Comparison of ENCODE assay signal across 25 mouse cellular contexts in the genomic region with DNA sequence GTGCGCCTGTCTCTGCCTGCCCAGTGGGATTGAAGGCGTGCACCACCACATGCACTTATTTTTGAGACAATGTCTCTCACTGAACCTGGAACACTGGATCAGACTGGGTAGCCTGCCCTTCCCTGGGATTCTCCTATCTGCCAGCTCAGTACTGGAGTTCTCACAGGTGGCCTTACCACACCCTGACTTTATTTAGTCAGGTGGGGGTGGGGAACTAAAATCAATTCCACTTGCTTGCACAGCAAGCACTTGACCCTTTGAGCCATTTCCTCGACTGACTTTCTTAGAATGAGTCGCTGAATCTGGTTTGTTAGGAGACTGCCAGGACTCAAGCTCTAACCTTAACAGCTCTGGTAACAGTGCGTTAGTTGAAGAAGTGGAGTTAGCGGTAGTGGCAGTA. TPM values are rescaled to one million over a fixed set of nuclear protein-coding genes. Genes with fewer than 3 reads are reported as not detected.
DNase-seq lines count a peak whose midpoint lies in the region; ATAC-seq and TF ChIP-seq lines count a peak whose summit lies in the region.
"Had no signal": no experiment of that assay in that cellular context is flagged by ENCODE, and none has a peak within 500 bp of the region (broad histone marks: within the 10 kb centered on the region; RNA-seq: fewer than 3 reads in every experiment).

No protein-coding gene starts in this region.

- H3K4me1 ChIP-seq in lung, embryonic 16.5 days (replicated peaks; ENCODE audit: control insufficient read depth, insufficient read depth, low read length) = no peaks in the 10 kb centered on the region; the same call in 1 of the 2 replicates
- no peaks in the 10 kb centered on the region; the same call in 1 of the 2 replicates for H3K4me1 ChIP-seq in lung, adult 2 months (ENCODE audit: control insufficient read depth, insufficient read depth, low read length)
- H3K4me1 ChIP-seq in MEL (ENCODE audit: control insufficient read depth in 1 of 2, insufficient read depth in 2 of 2, low read length in 2 of 2) = peaks cover 2 to 27% of the 10 kb centered on the region in 2 experiments
- H3K4me1 ChIP-seq in intestine, embryonic 16.5 days (ENCODE audit: control insufficient read depth, insufficient read depth, low read length) = peaks cover 8% of the 10 kb centered on the region; the same call in 1 of the 2 replicates
- H3K4me1 ChIP-seq in forebrain, embryonic 13.5 days = no peaks in the 10 kb centered on the region
- H3K4me1 ChIP-seq: heart, embryonic 10.5 days; hindbrain, embryonic 15.5 days; limb, embryonic 12.5 days; neural tube, embryonic 12.5 days had no signal

- no peaks in the 10 kb centered on the region for H3K9me3 ChIP-seq in lung, embryonic 16.5 days (ENCODE audit: control insufficient read depth, low read length)
- H3K9me3 ChIP-seq in MEL (replicated peaks; ENCODE audit: insufficient read depth, low read length) = no peaks in the 10 kb centered on the region
- H3K9me3 ChIP-seq in intestine, embryonic 16.5 days (ENCODE audit: control insufficient read depth, low read length) = no peaks in the 10 kb centered on the region
- no peaks in the 10 kb centered on the region for H3K9me3 ChIP-seq in forebrain, embryonic 13.5 days (replicated peaks)
- H3K9me3 ChIP-seq: G1E; heart, embryonic 10.5 days; hindbrain, embryonic 15.5 days; limb, embryonic 12.5 days; megakaryocyte, embryonic 14.5 days; neural tube, embryonic 12.5 days had no signal

- TF ChIP-seq EP300 in MEL (IDR thresholded peaks at IDR 0.05; ENCODE audit: low read depth in 1 of 2, low read length in 2 of 2) = no peak

- no peak overlapping the region for H3K4me3 ChIP-seq in lung, embryonic 16.5 days (ENCODE audit: low read length)
- H3K4me3 ChIP-seq in lung, adult 2 months (replicated peaks; ENCODE audit: extremely low read depth, low read depth, low read length) = no peak overlapping the region
- H3K4me3 ChIP-seq in MEL (ENCODE audit: control insufficient read depth in 1 of 2, insufficient read depth in 1 of 2, low read depth in 2 of 2, low read length in 2 of 2) (peak overlapping the region in 1 of 2 experiments; percentile 51; a peak in 1 of 4 replicates), macrophage (ENCODE audit: inconsistent target) (no peak overlapping the region)
- H3K4me3 ChIP-seq in intestine, embryonic 16.5 days (ENCODE audit: low read length) = no peak overlapping the region
- H3K4me3 ChIP-seq in forebrain, embryonic 13.5 days = no peak overlapping the region
- H3K4me3 ChIP-seq: heart, embryonic 10.5 days; hindbrain, embryonic 15.5 days; limb, embryonic 12.5 days; neural tube, embryonic 12.5 days had no signal

- no peak for TF ChIP-seq CTCF in lung, adult 2 months (IDR thresholded peaks at IDR 0.05; ENCODE audit: insufficient read depth, low read length)
- no peak for TF ChIP-seq CTCF in MEL (IDR thresholded peaks at IDR 0.05 in 2 of 3, conservative IDR thresholded peaks at IDR 0.05 in 1 of 3; ENCODE audit: control insufficient read depth in 1 of 3, insufficient read depth in 1 of 3, low read depth in 2 of 3, low read length in 3 of 3, poor library complexity in 1 of 3, severe bottlenecking in 1 of 3)

- no peak overlapping the region for H3K4me2 ChIP-seq in lung, embryonic 16.5 days (ENCODE audit: low read depth, low read length)
- no peak overlapping the region for H3K4me2 ChIP-seq in intestine, embryonic 16.5 days (ENCODE audit: low read depth, low read length)
- no peak overlapping the region for H3K4me2 ChIP-seq in forebrain, embryonic 13.5 days
- H3K4me2 ChIP-seq: hindbrain, embryonic 15.5 days; limb, embryonic 12.5 days; neural tube, embryonic 12.5 days had no signal

- H3K9ac ChIP-seq in lung, embryonic 16.5 days (ENCODE audit: low read length) = no peak overlapping the region
- H3K9ac ChIP-seq in MEL (ENCODE audit: control insufficient read depth, low read depth, low read length, poor library complexity, severe bottlenecking) = peak overlapping the region; percentile 78
- no peak overlapping the region for H3K9ac ChIP-seq in intestine, embryonic 16.5 days (ENCODE audit: low read depth, low read length)
- H3K9ac ChIP-seq in forebrain, embryonic 13.5 days = no peak overlapping the region
- H3K9ac ChIP-seq: hindbrain, embryonic 15.5 days; limb, embryonic 12.5 days; neural tube, embryonic 12.5 days had no signal

- H3K79me2 ChIP-seq in MEL (ENCODE audit: control insufficient read depth, insufficient read depth, low read length, poor library complexity) (peaks cover 1% of the 10 kb centered on the region; the same call in 1 of the 2 replicates), macrophage (ENCODE audit: inconsistent target) (no peaks in the 10 kb centered on the region)

- no peak for DNase-seq in lung, adult 2 months
- no peak for DNase-seq in MEL (ENCODE audit: low read depth, low spot score)
- DNase-seq in adrenal gland, adult 8-10 months = no peak
- DNase-seq in heart, postnatal 4 days = no peak
- DNase-seq: adrenal gland, postnatal 10 days; cerebellum, adult 9-10 months; embryo, embryonic 11 days; heart, postnatal 14 days; kidney, adult 9 months; kidney, postnatal 4 days; right cerebral cortex, postnatal 14 days had no signal

- TF ChIP-seq POLR2A in lung, adult 2 months (IDR thresholded peaks at IDR 0.05; ENCODE audit: borderline replicate concordance, extremely low read depth, low read depth, low read length) = no peak
- TF ChIP-seq POLR2A in MEL (IDR thresholded peaks at IDR 0.05; ENCODE audit: control insufficient read depth in 1 of 2, insufficient read depth in 1 of 2, low read depth in 1 of 2, low read length in 2 of 2, poor library complexity in 1 of 2) = no peak

- WGBS in lung, embryonic 16.5 days = 53% methylated on average over 6 of the region's 6 CpGs
- 52% methylated on average over 6 of the region's 6 CpGs for WGBS in lung, adult 2 months
- 56% methylated on average over 6 of the region's 6 CpGs for WGBS in intestine, embryonic 16.5 days
- WGBS in macrophage (ENCODE audit: missing documents) = 51% methylated on average over 6 of the region's 6 CpGs
- 85% methylated on average over 6 of the region's 6 CpGs for WGBS in forebrain, embryonic 13.5 days

- no peaks in the 10 kb centered on the region for H3K27me3 ChIP-seq in lung, embryonic 16.5 days (ENCODE audit: control insufficient read depth, insufficient read depth, low read depth, low read length)
- no peaks in the 10 kb centered on the region for H3K27me3 ChIP-seq in MEL (ENCODE audit: control insufficient read depth in 1 of 2, insufficient read depth in 2 of 2, low read length in 2 of 2)
- H3K27me3 ChIP-seq in intestine, embryonic 16.5 days (replicated peaks; ENCODE audit: control insufficient read depth, insufficient read depth, low read length) = no peaks in the 10 kb centered on the region
- H3K27me3 ChIP-seq in forebrain, embryonic 13.5 days = 0 out of 2 replicates have a peak, but pooled peaks cover 2% of the 10 kb centered on the region
- H3K27me3 ChIP-seq: limb, embryonic 12.5 days; megakaryocyte, embryonic 14.5 days; neural tube, embryonic 12.5 days had no signal

- peak; percentile 67 for ATAC-seq in lung, embryonic 16.5 days (ENCODE audit: low read depth)
- peak; percentile 73 for ATAC-seq in intestine, embryonic 16.5 days
- ATAC-seq in forebrain, embryonic 13.5 days = no peak
- ATAC-seq: forebrain, embryonic 16.5 days had no signal

- H3K27ac ChIP-seq in lung, embryonic 16.5 days (ENCODE audit: low read length) = peak overlapping the region; percentile 19
- peak overlapping the region; percentile 92 for H3K27ac ChIP-seq in MEL (ENCODE audit: control insufficient read depth, low read depth, low read length)
- no peak overlapping the region for H3K27ac ChIP-seq in intestine, embryonic 16.5 days (ENCODE audit: low read length)
- peak overlapping the region; percentile 41; the same call in 1 of the 2 replicates for H3K27ac ChIP-seq in macrophage
- H3K27ac ChIP-seq in forebrain, embryonic 13.5 days = no peak overlapping the region
- H3K27ac ChIP-seq: heart, embryonic 10.5 days; hindbrain, embryonic 15.5 days; limb, embryonic 12.5 days; neural tube, embryonic 12.5 days had no signal

- no peaks in the 10 kb centered on the region for H3K36me3 ChIP-seq in lung, embryonic 16.5 days (ENCODE audit: control insufficient read depth, insufficient read depth, low read length)
- H3K36me3 ChIP-seq in MEL (ENCODE audit: control insufficient read depth in 1 of 2, insufficient read depth in 2 of 2, low read length in 2 of 2) (peaks cover 0 to 9% of the 10 kb centered on the region in 2 experiments; a peak in 2 of 4 replicates), macrophage (ENCODE audit: inconsistent target) (no peaks in the 10 kb centered on the region)
- H3K36me3 ChIP-seq in intestine, embryonic 16.5 days (ENCODE audit: control insufficient read depth, insufficient read depth, low read length) = no peaks in the 10 kb centered on the region
- H3K36me3 ChIP-seq in forebrain, embryonic 13.5 days (ENCODE audit: poor library complexity, severe bottlenecking) = no peaks in the 10 kb centered on the region
- H3K36me3 ChIP-seq: G1E; heart, embryonic 10.5 days; hindbrain, embryonic 15.5 days; limb, embryonic 12.5 days; neural tube, embryonic 12.5 days had no signal

- TF ChIP-seq RAD21 in MEL (IDR thresholded peaks at IDR 0.05; ENCODE audit: low read depth, low read length) = no peak

RNA-seq across cellular contexts. Expression of a gene that starts 0.5 kb away (rescaled TPM):
- 0.20 and 0.70 TPM in 2 replicates for polyA plus RNA-seq in lung, embryonic 16.5 days (2015; fragmentation: Nextera tagmentation; extraction: Ambion mirVana)
- polyA plus RNA-seq in lung, adult 2 months (2012; rRNA removed) = 1.6 and 3.1 TPM in 2 replicates
- 2.0 and 2.8 TPM in 2 replicates for total RNA-seq in MEL (2012; rRNA removed)
- polyA plus RNA-seq in MEL (2012; ENCODE audit: insufficient read depth in 1 of 2, insufficient read length in 2 of 2, low read depth in 1 of 2, low replicate concordance in 2 of 2, missing spikeins in 1 of 2) = 1 to 10 TPM in 1 of 2 experiments, not detected in 1; 3.8 TPM
- polyA plus RNA-seq in intestine, embryonic 16.5 days (2015; fragmentation: Nextera tagmentation; extraction: Ambion mirVana) = 0.32 and 0.45 TPM in 2 replicates
- 1 to 10 TPM in 8 of 26 experiments, under 1 TPM in 10, not detected in 8; 0.48 to 2.7 (median 0.95) TPM for total RNA-seq in macrophage (2018; cell fraction: chromatin; rRNA removed)
- under 1 TPM; 0.06 to 0.66 (median 0.37) TPM for total RNA-seq in macrophage (2018; cell fraction: cytosol; rRNA removed)
- 1 to 10 TPM in 16 of 26 experiments, under 1 TPM in 7, not detected in 3; 0.24 to 3.3 (median 1.1) TPM for total RNA-seq in macrophage (2018; cell fraction: nucleus; rRNA removed)
- 0.19 to 0.32 TPM in 2 of 3 replicates, not detected in the other for polyA plus RNA-seq in macrophage (2018)
- polyA plus RNA-seq in forebrain, embryonic 13.5 days (2015; fragmentation: Nextera tagmentation; extraction: Ambion mirVana) = 0.23 TPM in 1 of 2 replicates, not detected in the other
- under 1 TPM; 0.23 to 0.83 (median 0.28) TPM for total RNA-seq in adrenal gland, adult 8-10 months (2022)
- total RNA-seq in heart, postnatal 4 days (2021) = under 1 TPM; 0.12 to 0.25 TPM
- total RNA-seq: gastrocnemius, adult 8-10 months; left cerebral cortex, adult 18-20 months had no signal
- polyA plus RNA-seq: C2C12; hindbrain, embryonic 15.5 days had no signal

RNA-seq across cellular contexts. Expression of a gene that starts 40.1 kb away (rescaled TPM):
- polyA plus RNA-seq in lung, embryonic 16.5 days (2015; fragmentation: Nextera tagmentation; extraction: Ambion mirVana) = 6.9 and 7.6 TPM in 2 replicates
- polyA plus RNA-seq in lung, adult 2 months (2012; rRNA removed) = 68.7 and 87.9 TPM in 2 replicates
- total RNA-seq in MEL (2012; rRNA removed) = 2.4 and 3.0 TPM in 2 replicates
- polyA plus RNA-seq in MEL (2012; ENCODE audit: insufficient read depth in 1 of 2, insufficient read length in 2 of 2, low read depth in 1 of 2, low replicate concordance in 2 of 2, missing spikeins in 1 of 2) = 1 to 10 TPM in 1 of 2 experiments, not detected in 1; 6.6 TPM
- polyA plus RNA-seq in intestine, embryonic 16.5 days (2015; fragmentation: Nextera tagmentation; extraction: Ambion mirVana) = 8.2 and 8.4 TPM in 2 replicates
- total RNA-seq in macrophage (2018; cell fraction: chromatin; rRNA removed) = 10 to 100 TPM in 7 of 26 experiments, 1 to 10 TPM in 19; 1.1 to 15.7 (median 8.8) TPM
- 1 to 10 TPM; 1.3 to 4.4 (median 3.4) TPM for total RNA-seq in macrophage (2018; cell fraction: cytosol; rRNA removed)
- 1 to 10 TPM; 2.0 to 9.8 (median 6.2) TPM for total RNA-seq in macrophage (2018; cell fraction: nucleus; rRNA removed)
- polyA plus RNA-seq in macrophage (2018) = 2.2 to 3.5 TPM (median 2.2 TPM) in 3 replicates
- polyA plus RNA-seq in forebrain, embryonic 13.5 days (2015; fragmentation: Nextera tagmentation; extraction: Ambion mirVana) = 11.1 and 11.7 TPM in 2 replicates
- total RNA-seq in adrenal gland, adult 8-10 months (2022) = 10 to 100 TPM; 44.6 to 48.1 (median 47.0) TPM
- 10 to 100 TPM; 17.3 to 19.8 TPM for total RNA-seq in heart, postnatal 4 days (2021)

Comparison
In these comparisons a context has a peak if more than half of its experiments do, and no peak if none do; other contexts are left out.
1. H3K27ac ChIP-seq: peak in lung, embryonic 16.5 days (single experiment), MEL (single experiment) and macrophage (single experiment); none in intestine, embryonic 16.5 days (single experiment) and forebrain, embryonic 13.5 days (single experiment).